Mouse (Mus musculus): Measurements from ENCODE around the gene Rec114. TPM values are rescaled to one million over a fixed set of nuclear protein-coding genes. Genes with fewer than 3 reads are reported as not detected.

The Rec114 gene
- polyA plus RNA-seq, 1 experiment from 2014 or later: 2.9 TPM

- H3K4me1 ChIP-seq: no peaks in the 10 kb centered on the region
- H3K27ac ChIP-seq (replicated peaks): no peak overlapping the region
- no peak overlapping the region for H3K9ac ChIP-seq (replicated peaks)
- no peak for ATAC-seq (ENCODE audit: low FRiP score)
- H3K4me2 ChIP-seq: no peak overlapping the region
- 77% methylated on average over 2 of the region's 2 CpGs for WGBS
- H3K36me3 ChIP-seq: peaks cover 12% of the 10 kb centered on the region
- no peaks in the 10 kb centered on the region for H3K9me3 ChIP-seq (replicated peaks)
- H3K4me3 ChIP-seq (replicated peaks): no peak overlapping the region
- H3K27me3 ChIP-seq (replicated peaks): no peaks in the 10 kb centered on the region
These were observed 116.6 kb downstream of the Rec114 start for GRCm38 (mm10) chr9:58627197-58627596.

GRCm38 (mm10) chr9:58623009-58623408, 120.8 kb downstream of the Rec114 start:
- WGBS: 84% methylated on average over 1 of the region's 1 CpGs
- Histone ChIP-seq H3K27ac (replicated peaks) (no peak overlapping the region), H3K9me3 (replicated peaks) (no peaks in the 10 kb centered on the region), H3K9ac (replicated peaks) (no peak overlapping the region), H3K4me3 (replicated peaks) (no peak overlapping the region), H3K4me2 (no peak overlapping the region), H3K27me3 (replicated peaks) (no peaks in the 10 kb centered on the region), H3K4me1 (no peaks in the 10 kb centered on the region), H3K36me3 (no peaks in the 10 kb centered on the region)
- ATAC-seq (ENCODE audit: low FRiP score): no peak

GRCm38 (mm10) chr9:58615064-58615938, 128.5 kb downstream of the Rec114 start:
- Histone ChIP-seq H3K4me3 (replicated peaks) (no peak overlapping the region), H3K9me3 (replicated peaks) (no peaks in the 10 kb centered on the region), H3K27ac (replicated peaks) (no peak overlapping the region), H3K4me1 (no peaks in the 10 kb centered on the region), H3K36me3 (no peaks in the 10 kb centered on the region), H3K27me3 (replicated peaks) (no peaks in the 10 kb centered on the region), H3K9ac (replicated peaks) (no peak overlapping the region), H3K4me2 (no peak overlapping the region)
- 83% methylated on average over 3 of the region's 3 CpGs for WGBS
- no peak for ATAC-seq (ENCODE audit: low FRiP score)

DNA sequence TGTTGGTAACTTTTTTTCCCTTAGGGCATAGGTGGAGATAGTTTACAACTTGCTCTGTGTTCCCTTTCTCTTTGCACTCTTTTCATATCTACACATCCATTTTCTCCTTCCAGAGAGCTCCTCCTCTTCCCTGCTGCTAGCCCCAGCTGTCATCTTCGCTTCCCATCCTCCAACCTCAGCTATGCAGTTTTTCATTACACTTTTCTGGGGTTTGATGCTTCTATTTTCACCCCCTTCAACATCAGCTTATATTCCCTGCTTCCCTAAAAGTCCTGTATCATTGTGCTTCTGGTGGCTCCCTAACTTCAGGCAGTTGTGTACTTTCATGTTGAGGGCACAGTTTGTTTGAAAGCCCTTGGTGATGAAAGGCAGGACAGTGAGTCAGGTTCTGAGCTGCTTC, 130.0 kb downstream of the Rec114 start:
- H3K36me3 ChIP-seq: no peaks in the 10 kb centered on the region
- no peaks in the 10 kb centered on the region for H3K27me3 ChIP-seq (replicated peaks)
- H3K4me2 ChIP-seq: no peak overlapping the region
- H3K9ac ChIP-seq (replicated peaks): no peak overlapping the region
- WGBS: 91% methylated on average over 1 of the region's 1 CpGs
- H3K9me3 ChIP-seq (replicated peaks): no peaks in the 10 kb centered on the region
- no peaks in the 10 kb centered on the region for H3K4me1 ChIP-seq
- H3K4me3 ChIP-seq (replicated peaks): no peak overlapping the region
- no peak for ATAC-seq (ENCODE audit: low FRiP score)
- no peak overlapping the region for H3K27ac ChIP-seq (replicated peaks)

Other genes with a start within 250 kb of the Rec114 start
- gene Cd276, start 188.5 kb downstream of the Rec114 start, polyA plus RNA-seq (2015; fragmentation: Nextera tagmentation; extraction: Ambion mirVana): 30.3 and 33.6 TPM in 2 replicates
- gene Nptn, start 161.7 kb downstream of the Rec114 start, polyA plus RNA-seq (2015; fragmentation: Nextera tagmentation; extraction: Ambion mirVana): 214 and 219 TPM in 2 replicates
- 2.9 and 4.0 TPM in 2 replicates for gene Hcn4, start 79.4 kb upstream of the Rec114 start, polyA plus RNA-seq (2015; fragmentation: Nextera tagmentation; extraction: Ambion mirVana)

Data from neural tube, embryonic 15.5 days (tissue).